Mouse (Mus musculus): ENCODE data around the gene Thsd7b.

Thsd7b gene

GRCm38 (mm10) chr1:129272982-129273937, at the start of gene Thsd7b:
Gene Thsd7b (plus strand): TSS chr1:129273302.
- DNase-seq (ENCODE audit: low spot score), result no peak

DNA sequence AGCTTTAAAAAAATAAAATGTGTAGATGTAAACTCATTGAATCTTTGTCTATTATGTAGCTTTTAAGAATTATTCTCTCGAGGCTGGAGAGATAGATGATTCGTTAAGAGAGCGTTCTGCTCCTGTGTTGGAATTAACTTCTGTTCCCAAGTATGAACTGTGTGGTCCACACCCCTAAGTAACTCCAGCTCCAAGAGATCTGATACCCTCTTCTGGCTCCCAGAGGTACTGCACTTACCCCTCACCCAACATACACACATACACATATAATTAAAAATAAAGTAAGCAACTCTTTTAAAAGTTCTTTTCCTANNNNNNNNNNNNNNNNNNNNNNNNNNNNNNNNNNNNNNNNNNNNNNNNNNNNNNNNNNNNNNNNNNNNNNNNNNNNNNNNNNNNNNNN, 28.8 kb upstream of the Thsd7b start:
- no peak for DNase-seq (ENCODE audit: low spot score)

- no peak for DNase-seq (ENCODE audit: low spot score)
Observed at GRCm38 (mm10) chr1:129250704-129251443, 22.2 kb upstream of the Thsd7b start.

GRCm38 (mm10) chr1:129266684-129267083, 6.4 kb upstream of the Thsd7b start:
- DNase-seq (ENCODE audit: low spot score), result no peak

DNA sequence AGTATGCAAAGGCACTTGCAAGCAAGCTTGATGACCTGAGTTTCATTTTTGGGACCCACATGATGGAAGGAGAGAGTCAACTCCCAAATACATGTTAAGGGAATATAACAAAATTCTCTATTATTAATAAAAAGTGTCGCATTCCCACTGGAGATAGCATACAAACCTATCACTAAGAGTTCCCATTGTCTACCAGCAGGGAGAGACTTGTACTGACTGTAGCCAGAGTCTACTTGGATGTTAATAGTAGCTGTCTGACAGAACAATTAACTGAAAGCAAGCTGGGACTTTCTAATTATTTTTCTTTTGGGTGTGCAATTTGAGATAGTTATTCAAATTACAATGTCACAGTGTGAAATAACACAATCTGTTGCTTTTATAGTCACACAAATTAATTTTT, 31.1 kb downstream of the Thsd7b start:
- DNase-seq (ENCODE audit: low spot score), result no peak

- DNase-seq (ENCODE audit: low spot score), result no peak
Observed at GRCm38 (mm10) chr1:129324388-129324787, 51.3 kb downstream of the Thsd7b start.

DNA sequence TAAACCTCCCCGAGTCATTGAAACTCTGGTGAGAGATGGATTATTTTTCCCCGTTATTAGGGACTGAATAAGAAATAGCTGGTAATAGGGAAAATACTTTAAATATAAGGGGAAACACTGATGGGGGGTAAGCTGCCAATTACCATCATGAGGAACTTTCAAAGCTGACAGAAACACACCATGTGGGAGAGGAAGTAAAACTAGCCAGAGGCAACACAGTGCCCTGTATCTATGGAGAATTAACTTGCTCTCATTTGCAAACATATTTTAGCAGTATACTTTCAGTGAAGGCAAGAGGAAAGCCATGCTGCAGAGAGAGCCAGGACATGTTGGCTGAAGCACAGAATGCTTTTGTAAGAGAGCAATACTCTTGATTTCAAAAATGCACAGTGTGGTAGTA, 51.7 kb downstream of the Thsd7b start:
- no peak for DNase-seq (ENCODE audit: low spot score)

- DNase-seq (ENCODE audit: low spot score), result no peak
Observed at GRCm38 (mm10) chr1:129356631-129357030, 83.5 kb downstream of the Thsd7b start.

- no peak for DNase-seq (ENCODE audit: low spot score)
Observed at GRCm38 (mm10) chr1:129357378-129357777, 84.3 kb downstream of the Thsd7b start.

GRCm38 (mm10) chr1:129363368-129363767, 90.3 kb downstream of the Thsd7b start:
- DNase-seq (ENCODE audit: low spot score), result no peak

DNA sequence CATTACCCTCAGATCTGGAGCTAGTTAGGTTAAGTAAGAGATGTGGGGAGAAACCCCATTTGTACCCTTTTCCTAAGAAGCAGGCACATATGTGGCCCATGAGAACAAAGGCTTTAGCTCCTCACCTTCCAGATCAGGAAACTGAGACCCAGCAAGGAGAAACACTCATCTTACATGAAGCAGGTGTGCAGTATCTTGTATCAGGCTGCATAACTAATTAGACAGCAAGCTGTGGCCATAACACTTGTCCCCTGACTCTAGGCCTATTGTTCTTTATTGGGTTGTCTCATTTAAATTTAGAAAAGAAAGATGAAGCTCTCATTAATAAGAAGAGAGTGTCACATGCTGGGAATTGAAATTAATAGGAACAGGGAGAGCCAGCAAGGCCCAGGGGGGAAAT, 91.7 kb downstream of the Thsd7b start:
- DNase-seq (ENCODE audit: low spot score), result no peak

- DNase-seq (ENCODE audit: low spot score), result no peak
Observed at GRCm38 (mm10) chr1:129365590-129365989, 92.5 kb downstream of the Thsd7b start.

DNA sequence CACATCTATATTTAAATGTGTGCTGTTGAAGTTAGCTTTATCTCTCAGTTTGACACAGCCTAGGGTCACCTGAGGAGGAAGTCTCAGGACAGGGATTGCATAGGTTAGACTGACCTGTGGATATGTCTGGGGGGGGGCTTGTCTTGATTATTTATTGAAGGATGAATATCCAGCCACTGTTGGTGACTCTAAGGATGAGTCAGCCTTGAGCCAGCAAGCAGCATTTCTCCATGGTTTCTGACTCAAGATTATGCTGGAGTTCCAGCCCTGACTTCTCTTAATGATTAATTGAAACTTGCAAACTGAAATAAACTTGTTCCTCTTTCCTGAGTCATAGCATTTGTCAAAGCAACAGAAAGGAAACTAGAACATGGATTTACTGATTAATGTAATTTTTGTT, 113.4 kb downstream of the Thsd7b start:
- DNase-seq (ENCODE audit: low spot score), result no peak

- DNase-seq (ENCODE audit: low spot score), result no peak
Observed at GRCm38 (mm10) chr1:129411584-129411983, 138.5 kb downstream of the Thsd7b start.

GRCm38 (mm10) chr1:129421581-129421980, 148.5 kb downstream of the Thsd7b start:
- DNase-seq (ENCODE audit: low spot score), result no peak

DNA sequence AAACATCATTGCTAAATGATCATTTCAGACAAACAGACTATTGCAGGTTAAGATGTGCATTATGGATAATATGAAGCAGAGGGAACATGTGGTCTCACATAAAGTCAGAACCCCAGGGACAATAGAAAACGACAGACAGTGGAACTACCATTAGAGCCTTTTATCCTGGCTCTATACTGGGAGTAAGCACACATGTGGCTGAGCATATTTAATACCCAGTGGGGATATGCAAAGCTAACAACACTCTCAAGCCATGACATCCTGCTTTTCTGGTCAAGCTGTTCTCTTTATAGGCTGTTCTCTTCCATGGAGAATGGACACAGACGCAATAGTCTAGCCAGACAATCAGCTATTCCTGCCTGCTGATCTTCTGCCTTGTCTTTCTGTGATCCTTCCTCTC, 191.3 kb downstream of the Thsd7b start:
- no peak for DNase-seq (ENCODE audit: low spot score)

GRCm38 (mm10) chr1:129473504-129473903, 200.4 kb downstream of the Thsd7b start:
- no peak for DNase-seq (ENCODE audit: low spot score)

GRCm38 (mm10) chr1:129484266-129485031, 211.3 kb downstream of the Thsd7b start:
- no peak for DNase-seq (ENCODE audit: low spot score)

DNA sequence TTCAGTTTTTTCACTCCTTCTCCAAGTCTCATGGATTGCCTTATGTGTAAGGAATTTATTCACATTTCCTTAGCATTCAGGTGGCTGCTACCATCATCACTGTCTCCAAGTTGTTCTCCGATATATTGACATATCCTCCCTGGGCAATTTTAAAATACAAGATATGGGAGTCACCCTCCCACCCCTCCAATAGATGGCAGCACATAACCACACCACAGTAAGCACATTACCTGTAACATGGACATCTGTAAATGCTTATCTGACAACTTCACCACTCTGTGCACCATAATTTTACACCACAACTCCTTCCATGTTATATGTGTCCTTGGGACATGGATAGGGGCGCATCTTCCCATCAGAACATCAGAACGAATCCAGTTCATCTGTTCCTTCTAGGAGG, 218.0 kb downstream of the Thsd7b start:
- no peak for DNase-seq (ENCODE audit: low spot score)

- DNase-seq (ENCODE audit: low spot score), result no peak
Observed at GRCm38 (mm10) chr1:129493929-129494328, 220.8 kb downstream of the Thsd7b start.

DNA sequence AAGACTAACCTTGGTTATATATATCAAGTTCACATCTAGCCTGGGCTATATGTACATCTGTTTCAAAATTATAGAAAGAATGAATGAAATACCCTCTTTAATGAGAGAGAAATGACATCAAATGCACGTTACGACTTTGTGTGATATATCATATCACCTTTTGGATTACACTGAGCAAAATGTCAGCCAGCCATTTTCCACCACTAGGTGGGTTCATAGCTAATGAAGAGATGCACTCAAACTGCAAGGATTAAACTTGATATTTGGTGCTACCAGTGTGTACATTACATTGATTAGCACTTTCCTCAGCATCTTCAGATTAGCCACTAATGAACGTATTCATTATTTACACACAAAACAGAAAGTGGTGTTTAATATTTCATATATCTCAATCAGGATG, 228.6 kb downstream of the Thsd7b start:
- DNase-seq (ENCODE audit: low spot score), result no peak

DNA sequence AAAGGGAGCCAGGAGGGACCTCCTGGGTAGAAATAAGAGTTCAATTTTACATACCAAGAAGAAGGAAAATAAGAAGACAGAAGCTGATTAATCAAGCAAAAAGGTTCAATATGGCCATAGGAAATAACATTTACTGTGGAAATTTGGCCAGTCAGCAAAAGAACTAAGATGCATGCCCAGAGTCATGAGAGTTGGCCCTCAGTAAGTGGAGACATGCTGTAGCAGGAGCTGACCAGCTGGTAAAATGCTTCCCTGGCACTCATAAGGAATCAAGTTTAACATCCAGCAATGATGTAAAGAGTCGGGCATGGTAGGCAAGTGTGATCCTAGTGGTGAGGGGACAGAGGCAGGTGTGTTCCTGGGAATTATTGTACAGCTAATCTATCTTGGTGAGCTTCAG, 243.3 kb downstream of the Thsd7b start:
- no peak for DNase-seq (ENCODE audit: low spot score)

Measured in urinary bladder, postnatal 10 days (tissue).